Mouse (Mus musculus) kidney, embryonic 14.5 days (tissue): Measurements from ENCODE around the gene Pxmp4. TPM values are rescaled to one million over a fixed set of nuclear protein-coding genes. Genes with fewer than 3 reads are reported as not detected.
A peak's percentile ranks its signal among the peaks of the same experiment; 100 is the strongest.

Experiments
- ATAC-seq: fragments of 200-750 bp; cut with Nextera tagmentation; 2 replicates; pipeline ENCODE4 v1.8.0; 2017; ENCODE audit warnings: moderate number of reproducible peaks, mild to moderate bottlenecking, moderate TSS enrichment, moderate library complexity; ENCODE audit not compliant: low FRiP score, low TSS enrichment
- H3K27ac ChIP-seq: fragments of 300-500 bp; sonication (generic); 2 replicates; pipeline ENCODE4 v1.5.1; 2014; ENCODE audit warnings: low read depth, mild to moderate bottlenecking, low read length, moderate library complexity, mixed read lengths
- H3K27me3 ChIP-seq: fragments of 300-500 bp; sonication (generic); 2 replicates; pipeline ENCODE4 v1.6.1; 2014; ENCODE audit warnings: mild to moderate bottlenecking, low read length; ENCODE audit not compliant: control insufficient read depth, insufficient read depth
- H3K36me3 ChIP-seq: fragments of 300-500 bp; sonication (generic); 2 replicates; pipeline ENCODE4 v1.6.1; 2014; ENCODE audit warnings: low read length, mixed read lengths; ENCODE audit not compliant: control insufficient read depth, insufficient read depth
- H3K4me1 ChIP-seq: fragments of 300-500 bp; sonication (generic); 2 replicates; pipeline ENCODE4 v1.6.1; 2014; ENCODE audit warnings: low read length, mixed read lengths; ENCODE audit not compliant: control insufficient read depth, insufficient read depth
- H3K4me2 ChIP-seq: fragments of 300-500 bp; sonication (generic); replicated peaks from 2 replicates; pipeline ENCODE4 v1.6.1; 2014; ENCODE audit warnings: low read depth, mild to moderate bottlenecking, low read length
- H3K4me3 ChIP-seq: fragments of 300-500 bp; sonication (generic); 2 replicates; pipeline ENCODE4 v1.5.1; 2014; ENCODE audit warnings: mild to moderate bottlenecking, low read length
- H3K9ac ChIP-seq: fragments of 300-500 bp; sonication (generic); 2 replicates; pipeline ENCODE4 v1.6.1; 2014; ENCODE audit warnings: low read depth, mild to moderate bottlenecking, low read length, moderate library complexity
- H3K9me3 ChIP-seq: fragments of 300-500 bp; sonication (generic); 2 replicates; pipeline ENCODE4 v1.6.1; 2016; ENCODE audit warnings: low read length; ENCODE audit not compliant: control insufficient read depth
- WGBS: fragments of 180-500 bp; shearing (Covaris S2); extraction: QIAGEN DNeasy Blood & Tissue Kit; methylation state at CpG from one replicate; pipeline ENCODE4 v1.1.7; 2014; 5-methylcytosine and 5-hydroxymethylcytosine counted together
- polyA plus RNA-seq: library from polyadenylated mRNA; unstranded; fragments of >200 nt; fragmentation: Nextera tagmentation; extraction: Ambion mirVana; gene quantifications from 2 replicates; pipeline ENCODE4 v1.2.1, GENCODE M21; 2014

The Pxmp4 gene
- polyA plus RNA-seq, result 20.4 and 25.9 TPM in 2 replicates

DNA sequence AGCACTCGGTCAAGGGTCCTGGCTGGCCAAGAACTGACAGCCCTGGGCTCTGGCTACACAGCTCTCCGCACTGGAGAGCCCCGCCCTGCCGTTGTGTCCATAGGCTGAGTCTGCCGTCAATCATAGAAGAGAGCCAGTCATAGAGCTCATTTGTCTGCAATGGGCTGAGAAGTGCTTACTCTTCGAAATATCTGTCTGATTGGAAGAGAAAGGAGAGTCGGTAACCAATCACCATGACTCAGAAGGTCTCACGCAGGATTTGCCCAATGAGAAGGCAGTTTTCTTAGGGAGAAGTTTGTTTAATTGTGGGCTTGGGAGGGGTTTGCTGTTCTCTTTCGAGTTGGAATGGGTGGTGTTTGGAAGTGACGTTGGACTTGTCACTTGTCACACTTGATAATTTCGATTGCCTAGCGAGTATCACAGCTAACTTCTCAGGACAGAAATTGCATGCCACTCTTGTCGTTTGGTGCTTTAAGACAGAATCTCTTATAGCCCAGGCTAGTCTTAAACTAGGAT is at the start of gene Pxmp4:
Pxmp4 (minus strand) TSS at position 71 of the 516 bp plus-strand sequence.
- Histone ChIP-seq H3K4me2 (peak within 1 kb of the TSS; percentile 72), H3K27ac (peak within 1 kb of the TSS; percentile 47; the same call in 1 of the 2 replicates), H3K36me3 (no peaks in the 10 kb centered on the region), H3K9ac (peak within 1 kb of the TSS; percentile 78), H3K4me1 (peaks cover 11% of the 10 kb centered on the region), H3K9me3 (no peaks in the 10 kb centered on the region), H3K27me3 (no peaks in the 10 kb centered on the region), H3K4me3 (peak within 1 kb of the TSS; percentile 81)
- WGBS, result under 1% methylated on average over 13 of the region's 13 CpGs
- ATAC-seq, result peak; percentile 100

- H3K9ac ChIP-seq, result no peak within 1 kb of the TSS
- H3K27ac ChIP-seq, result peak within 1 kb of the TSS; percentile 69; the same call in 1 of the 2 replicates
- no peak within 1 kb of the TSS for H3K4me3 ChIP-seq
- 0 out of 2 replicates have a peak within 1 kb of the TSS, but pooled peaks have one; percentile 5 for H3K4me2 ChIP-seq
- 0 out of 2 replicates have a peak, but pooled peaks have one; percentile 20 for ATAC-seq
- WGBS, result 45% methylated on average over 8 of the region's 8 CpGs
- no peaks in the 10 kb centered on the region for H3K27me3 ChIP-seq
- H3K36me3 ChIP-seq, result no peaks in the 10 kb centered on the region
- no peaks in the 10 kb centered on the region for H3K4me1 ChIP-seq
- H3K9me3 ChIP-seq, result no peaks in the 10 kb centered on the region
Measured at GRCm38 (mm10) chr2:154651363-154651762, 47.9 kb upstream of the Pxmp4 start, which contains the start of gene Chmp4b. Gene Chmp4b (plus strand): TSS chr2:154651705.

GRCm38 (mm10) chr2:154650404-154650803 is 46.9 kb upstream of the Pxmp4 start:
- H3K4me3 ChIP-seq, result no peak overlapping the region
- ATAC-seq, result no peak
- H3K27me3 ChIP-seq, result no peaks in the 10 kb centered on the region
- H3K9me3 ChIP-seq, result no peaks in the 10 kb centered on the region
- no peak overlapping the region for H3K4me2 ChIP-seq
- WGBS, result 89% methylated on average over 3 of the region's 3 CpGs
- no peaks in the 10 kb centered on the region for H3K4me1 ChIP-seq
- H3K9ac ChIP-seq, result no peak overlapping the region
- H3K36me3 ChIP-seq, result peaks cover 5% of the 10 kb centered on the region; the same call in 1 of the 2 replicates
- peak overlapping the region; percentile 51; the same call in 1 of the 2 replicates for H3K27ac ChIP-seq

- Histone ChIP-seq H3K4me2 (no peak overlapping the region), H3K4me1 (no peaks in the 10 kb centered on the region), H3K27ac (no peak overlapping the region), H3K9me3 (no peaks in the 10 kb centered on the region), H3K4me3 (no peak overlapping the region), H3K9ac (no peak overlapping the region), H3K27me3 (no peaks in the 10 kb centered on the region), H3K36me3 (peaks cover 8% of the 10 kb centered on the region; the same call in 1 of the 2 replicates)
- no peak for ATAC-seq
- 38% methylated on average over 3 of the region's 3 CpGs for WGBS
Measured at GRCm38 (mm10) chr2:154648086-154648485, 44.6 kb upstream of the Pxmp4 start.

GRCm38 (mm10) chr2:154646634-154647033 is 43.1 kb upstream of the Pxmp4 start:
- Histone ChIP-seq H3K9ac (no peak overlapping the region), H3K27ac (no peak overlapping the region), H3K9me3 (no peaks in the 10 kb centered on the region), H3K36me3 (peaks cover 8% of the 10 kb centered on the region; the same call in 1 of the 2 replicates), H3K4me2 (no peak overlapping the region), H3K27me3 (no peaks in the 10 kb centered on the region), H3K4me3 (no peak overlapping the region), H3K4me1 (no peaks in the 10 kb centered on the region)
- WGBS, result 79% methylated on average over 5 of the region's 5 CpGs
- ATAC-seq, result no peak

DNA sequence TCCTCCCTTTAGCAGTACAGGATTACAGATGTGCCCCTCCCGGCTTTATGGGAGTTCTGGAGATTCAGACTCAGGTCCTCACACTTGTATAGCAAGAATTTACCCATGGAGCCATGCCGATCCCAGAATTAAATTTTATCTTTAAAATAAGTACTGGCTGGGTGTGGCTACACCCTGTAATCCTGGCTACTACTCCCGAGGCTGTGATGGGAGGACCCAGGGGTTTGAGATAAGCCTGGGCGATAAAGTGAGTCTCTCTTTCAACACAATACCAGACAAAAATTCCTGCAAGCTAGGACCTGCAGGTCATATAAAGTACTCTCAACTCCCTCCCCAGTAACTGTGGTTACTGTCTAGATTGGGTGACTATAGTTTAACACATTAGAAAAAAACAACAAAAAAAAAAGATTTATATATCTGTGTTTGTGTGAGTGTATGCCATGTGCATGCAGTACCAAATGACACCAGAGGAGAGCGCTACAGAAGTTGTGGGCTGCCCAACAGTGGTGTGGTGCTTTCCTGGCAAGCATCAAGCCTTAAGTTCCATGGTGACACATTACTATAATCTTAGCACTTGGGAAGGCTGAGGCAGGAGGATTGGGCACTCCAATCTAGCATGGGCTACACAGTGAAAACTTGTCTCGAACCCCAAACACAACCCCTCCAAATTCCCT is 39.3 kb upstream of the Pxmp4 start:
- Histone ChIP-seq H3K9me3 (peaks cover 6% of the 10 kb centered on the region; the same call in 1 of the 2 replicates), H3K36me3 (peaks cover 15% of the 10 kb centered on the region; the same call in 1 of the 2 replicates), H3K4me2 (no peak overlapping the region), H3K9ac (no peak overlapping the region), H3K4me1 (no peaks in the 10 kb centered on the region), H3K4me3 (no peak overlapping the region), H3K27ac (peak overlapping the region; percentile 73), H3K27me3 (no peaks in the 10 kb centered on the region)
- no peak for ATAC-seq
- WGBS, result 87% methylated on average over 6 of the region's 6 CpGs

- ATAC-seq, result peak; percentile 58; the same call in 1 of the 2 replicates
- 86% methylated on average over 9 of the region's 9 CpGs for WGBS
- Histone ChIP-seq H3K9me3 (peaks cover 6% of the 10 kb centered on the region; the same call in 1 of the 2 replicates), H3K27me3 (no peaks in the 10 kb centered on the region), H3K4me2 (no peak overlapping the region), H3K27ac (peak overlapping the region; percentile 73), H3K4me1 (no peaks in the 10 kb centered on the region), H3K9ac (no peak overlapping the region), H3K36me3 (peaks cover 17% of the 10 kb centered on the region; the same call in 1 of the 2 replicates), H3K4me3 (no peak overlapping the region)
Measured at GRCm38 (mm10) chr2:154642005-154642459, 38.5 kb upstream of the Pxmp4 start.

GRCm38 (mm10) chr2:154641176-154641575 is 37.7 kb upstream of the Pxmp4 start:
- ATAC-seq, result no peak
- H3K4me1 ChIP-seq, result no peaks in the 10 kb centered on the region
- H3K9ac ChIP-seq, result no peak overlapping the region
- H3K9me3 ChIP-seq, result peaks cover 6% of the 10 kb centered on the region; the same call in 1 of the 2 replicates
- 87% methylated on average over 8 of the region's 8 CpGs for WGBS
- H3K27me3 ChIP-seq, result no peaks in the 10 kb centered on the region
- peaks cover 17% of the 10 kb centered on the region; the same call in 1 of the 2 replicates for H3K36me3 ChIP-seq
- no peak overlapping the region for H3K4me3 ChIP-seq
- H3K27ac ChIP-seq, result no peak overlapping the region
- H3K4me2 ChIP-seq, result no peak overlapping the region

DNA sequence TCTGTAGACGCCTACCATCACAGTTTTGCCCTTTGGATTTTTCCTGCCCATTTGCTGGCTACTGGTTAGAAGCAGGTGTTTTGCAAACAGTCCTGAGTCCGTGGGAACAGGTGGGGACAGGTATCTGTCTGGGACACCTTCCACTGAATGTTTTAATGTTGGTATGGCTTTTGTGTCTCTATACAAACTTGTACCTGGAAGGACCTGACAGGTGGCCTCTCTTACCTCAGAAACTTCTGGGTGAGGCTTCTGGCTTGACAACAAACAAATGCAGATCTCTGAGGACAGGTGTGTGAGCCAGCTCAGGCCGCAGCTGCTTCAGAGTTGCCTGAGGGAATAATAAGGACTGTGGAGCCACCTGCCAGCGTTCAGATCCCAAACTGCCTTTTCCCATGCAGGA is 35.6 kb upstream of the Pxmp4 start:
- Histone ChIP-seq H3K4me2 (no peak overlapping the region), H3K9me3 (peaks cover 6% of the 10 kb centered on the region; the same call in 1 of the 2 replicates), H3K27ac (no peak overlapping the region), H3K36me3 (peaks cover 15% of the 10 kb centered on the region), H3K27me3 (no peaks in the 10 kb centered on the region), H3K4me1 (no peaks in the 10 kb centered on the region), H3K4me3 (no peak overlapping the region), H3K9ac (no peak overlapping the region)
- no peak for ATAC-seq
- WGBS, result 86% methylated on average over 4 of the region's 4 CpGs
